Mouse (Mus musculus) hindbrain, embryonic 12.5 days (tissue): ENCODE data around the gene Cpped1. TPM values are rescaled to one million over a fixed set of nuclear protein-coding genes. Genes with fewer than 3 reads are reported as not detected.

Experiments used
- ATAC-seq: fragments of 200-750 bp; cut with Nextera tagmentation; 2 replicates; pipeline ENCODE4 v1.8.0; 2017; ENCODE audit warnings: moderate TSS enrichment; ENCODE audit not compliant: low FRiP score
- H3K27ac ChIP-seq: fragments of 300-500 bp; sonication (generic); 2 replicates; pipeline ENCODE4 v1.5.1; 2016; ENCODE audit warnings: mild to moderate bottlenecking
- H3K27me3 ChIP-seq: fragments of 300-500 bp; sonication (generic); 2 replicates; pipeline ENCODE4 v1.6.1; 2016; ENCODE audit warnings: mild to moderate bottlenecking
- H3K36me3 ChIP-seq: fragments of 300-500 bp; sonication (generic); 2 replicates; pipeline ENCODE4 v1.6.1; 2016; ENCODE audit warnings: mild to moderate bottlenecking
- H3K4me1 ChIP-seq: fragments of 300-500 bp; sonication (generic); 2 replicates; pipeline ENCODE4 v1.6.1; 2016
- H3K4me2 ChIP-seq: fragments of 300-500 bp; sonication (generic); replicated peaks from 2 replicates; pipeline ENCODE4 v1.6.1; 2016; ENCODE audit warnings: mild to moderate bottlenecking
- H3K4me3 ChIP-seq: fragments of 300-500 bp; sonication (generic); 2 replicates; pipeline ENCODE4 v1.5.1; 2016; ENCODE audit warnings: mild to moderate bottlenecking
- H3K9ac ChIP-seq: fragments of 300-500 bp; sonication (generic); 2 replicates; pipeline ENCODE4 v1.6.1; 2016; ENCODE audit warnings: mild to moderate bottlenecking, moderate library complexity
- H3K9me3 ChIP-seq: fragments of 300-500 bp; sonication (generic); replicated peaks from 2 replicates; pipeline ENCODE4 v1.6.1; 2016; ENCODE audit warnings: mild to moderate bottlenecking
- WGBS: fragments of 180-500 bp; shearing (Covaris S2); methylation state at CpG from one replicate; pipeline ENCODE4 v1.1.7; 2016; 5-methylcytosine and 5-hydroxymethylcytosine counted together
- polyA plus RNA-seq: library from polyadenylated mRNA; unstranded; fragments of >200 nt; fragmentation: Nextera tagmentation; extraction: Ambion mirVana; gene quantifications from 2 replicates; pipeline ENCODE4 v1.2.1, GENCODE M21; 2016

Gene Cpped1
- 14.6 and 19.4 TPM in 2 replicates for polyA plus RNA-seq

- Histone ChIP-seq H3K36me3 (no peaks in the 10 kb centered on the region), H3K9me3 (no peaks in the 10 kb centered on the region), H3K4me3 (peak within 1 kb of the TSS; percentile 60), H3K4me1 (peaks cover 10% of the 10 kb centered on the region), H3K4me2 (peak within 1 kb of the TSS; percentile 61), H3K27ac (peak within 1 kb of the TSS; percentile 74), H3K9ac (peak within 1 kb of the TSS; percentile 75), H3K27me3 (peaks cover 3% of the 10 kb centered on the region; the same call in 1 of the 2 replicates)
- ATAC-seq, result peak; percentile 95
- WGBS, result 1% methylated on average over 32 of the region's 32 CpGs
Observed at GRCm38 (mm10) chr16:11909035-11909591, at the start of gene Cpped1. Cpped1 (minus strand) TSS chr16:11909445.

- H3K27me3 ChIP-seq, result no peaks in the 10 kb centered on the region
- no peak for ATAC-seq
- H3K36me3 ChIP-seq, result no peaks in the 10 kb centered on the region
- H3K27ac ChIP-seq, result no peak overlapping the region
- H3K4me3 ChIP-seq, result no peak overlapping the region
- H3K9ac ChIP-seq, result no peak overlapping the region
- H3K4me2 ChIP-seq, result no peak overlapping the region
- peaks cover 10% of the 10 kb centered on the region; the same call in 1 of the 2 replicates for H3K9me3 ChIP-seq
- H3K4me1 ChIP-seq, result no peaks in the 10 kb centered on the region
Observed at GRCm38 (mm10) chr16:11940477-11940876, 31.2 kb upstream of the Cpped1 start.

GRCm38 (mm10) chr16:11910801-11911200 lies 1.6 kb upstream of the Cpped1 start:
- WGBS, result 82% methylated on average over 3 of the region's 3 CpGs
- no peak for ATAC-seq
- H3K4me2 ChIP-seq, result no peak overlapping the region
- H3K27ac ChIP-seq, result no peak overlapping the region
- H3K4me3 ChIP-seq, result no peak overlapping the region
- peaks cover 3% of the 10 kb centered on the region; the same call in 1 of the 2 replicates for H3K27me3 ChIP-seq
- H3K36me3 ChIP-seq, result no peaks in the 10 kb centered on the region
- peaks cover 10% of the 10 kb centered on the region for H3K4me1 ChIP-seq
- no peak overlapping the region for H3K9ac ChIP-seq
- H3K9me3 ChIP-seq, result no peaks in the 10 kb centered on the region

GRCm38 (mm10) chr16:11909817-11910216 lies 572 bp upstream of the Cpped1 start:
- Histone ChIP-seq H3K36me3 (no peaks in the 10 kb centered on the region), H3K27me3 (peaks cover 3% of the 10 kb centered on the region; the same call in 1 of the 2 replicates), H3K4me1 (peaks cover 10% of the 10 kb centered on the region), H3K9me3 (no peaks in the 10 kb centered on the region), H3K4me2 (no peak overlapping the region; the same call in 1 of the 2 replicates), H3K27ac (no peak overlapping the region), H3K4me3 (no peak overlapping the region), H3K9ac (no peak overlapping the region)
- ATAC-seq, result no peak
- 78% methylated on average over 3 of the region's 3 CpGs for whole genome bisulfite sequencing

- Histone ChIP-seq H3K4me2 (peak overlapping the region; percentile 61), H3K9me3 (no peaks in the 10 kb centered on the region), H3K4me1 (peaks cover 10% of the 10 kb centered on the region), H3K9ac (peak overlapping the region; percentile 75), H3K27ac (peak overlapping the region; percentile 74), H3K36me3 (no peaks in the 10 kb centered on the region), H3K27me3 (peaks cover 3% of the 10 kb centered on the region; the same call in 1 of the 2 replicates), H3K4me3 (peak overlapping the region; percentile 60)
- peak; percentile 80 for ATAC-seq
- 27% methylated on average over 11 of the region's 11 CpGs for WGBS
Observed at GRCm38 (mm10) chr16:11908461-11909014, 707 bp downstream of the Cpped1 start.

GRCm38 (mm10) chr16:11907816-11908215 lies 1.4 kb downstream of the Cpped1 start:
- H3K27ac ChIP-seq, result no peak overlapping the region
- ATAC-seq, result no peak
- H3K27me3 ChIP-seq, result peaks cover 3% of the 10 kb centered on the region; the same call in 1 of the 2 replicates
- no peaks in the 10 kb centered on the region for H3K9me3 ChIP-seq
- peak overlapping the region; percentile 61 for H3K4me2 ChIP-seq
- peak overlapping the region; percentile 75; the same call in 1 of the 2 replicates for H3K9ac ChIP-seq
- peaks cover 10% of the 10 kb centered on the region for H3K4me1 ChIP-seq
- peak overlapping the region; percentile 60; the same call in 1 of the 2 replicates for H3K4me3 ChIP-seq
- 83% methylated on average over 4 of the region's 4 CpGs for WGBS
- no peaks in the 10 kb centered on the region for H3K36me3 ChIP-seq

- Histone ChIP-seq H3K27ac (no peak overlapping the region), H3K4me3 (no peak overlapping the region), H3K27me3 (no peaks in the 10 kb centered on the region), H3K9ac (no peak overlapping the region), H3K4me2 (no peak overlapping the region), H3K9me3 (no peaks in the 10 kb centered on the region), H3K36me3 (no peaks in the 10 kb centered on the region), H3K4me1 (peaks cover 10% of the 10 kb centered on the region)
- no peak for ATAC-seq
- 73% methylated on average over 1 of the region's 1 CpGs for WGBS
Observed at GRCm38 (mm10) chr16:11906906-11907305, 2.3 kb downstream of the Cpped1 start.

- Histone ChIP-seq H3K4me3 (no peak overlapping the region), H3K36me3 (no peaks in the 10 kb centered on the region), H3K27ac (no peak overlapping the region), H3K4me2 (no peak overlapping the region), H3K27me3 (no peaks in the 10 kb centered on the region), H3K4me1 (peaks cover 10% of the 10 kb centered on the region), H3K9me3 (no peaks in the 10 kb centered on the region), H3K9ac (no peak overlapping the region)
- ATAC-seq, result no peak
- WGBS, result 82% methylated on average over 4 of the region's 4 CpGs
Observed at GRCm38 (mm10) chr16:11905216-11905615, 4.0 kb downstream of the Cpped1 start.

GRCm38 (mm10) chr16:11902007-11902406 lies 7.2 kb downstream of the Cpped1 start:
- no peak overlapping the region for H3K27ac ChIP-seq
- WGBS, result 86% methylated on average over 7 of the region's 7 CpGs
- ATAC-seq, result no peak
- H3K27me3 ChIP-seq, result no peaks in the 10 kb centered on the region
- H3K9me3 ChIP-seq, result no peaks in the 10 kb centered on the region
- no peak overlapping the region for H3K9ac ChIP-seq
- H3K4me3 ChIP-seq, result no peak overlapping the region
- no peaks in the 10 kb centered on the region for H3K36me3 ChIP-seq
- no peak overlapping the region for H3K4me2 ChIP-seq
- H3K4me1 ChIP-seq, result no peaks in the 10 kb centered on the region

GRCm38 (mm10) chr16:11900341-11900740 lies 8.9 kb downstream of the Cpped1 start:
- H3K9ac ChIP-seq, result no peak overlapping the region
- no peaks in the 10 kb centered on the region for H3K4me1 ChIP-seq
- 94% methylated on average over 6 of the region's 6 CpGs for whole genome bisulfite sequencing
- H3K4me2 ChIP-seq, result no peak overlapping the region
- H3K27ac ChIP-seq, result no peak overlapping the region
- H3K4me3 ChIP-seq, result no peak overlapping the region
- ATAC-seq, result no peak
- H3K9me3 ChIP-seq, result no peaks in the 10 kb centered on the region
- no peaks in the 10 kb centered on the region for H3K36me3 ChIP-seq
- no peaks in the 10 kb centered on the region for H3K27me3 ChIP-seq

- Histone ChIP-seq H3K4me3 (no peak overlapping the region), H3K27me3 (no peaks in the 10 kb centered on the region), H3K4me2 (no peak overlapping the region), H3K27ac (no peak overlapping the region), H3K9me3 (no peaks in the 10 kb centered on the region), H3K4me1 (no peaks in the 10 kb centered on the region), H3K9ac (no peak overlapping the region), H3K36me3 (no peaks in the 10 kb centered on the region)
- no peak for ATAC-seq
- 91% methylated on average over 5 of the region's 5 CpGs for WGBS
Observed at GRCm38 (mm10) chr16:11896411-11896810, 12.8 kb downstream of the Cpped1 start.

- no peaks in the 10 kb centered on the region for H3K27me3 ChIP-seq
- no peak overlapping the region for H3K9ac ChIP-seq
- H3K27ac ChIP-seq, result no peak overlapping the region
- ATAC-seq, result no peak
- 90% methylated on average over 3 of the region's 3 CpGs for WGBS
- no peaks in the 10 kb centered on the region for H3K36me3 ChIP-seq
- no peak overlapping the region for H3K4me3 ChIP-seq
- no peaks in the 10 kb centered on the region for H3K4me1 ChIP-seq
- no peaks in the 10 kb centered on the region for H3K9me3 ChIP-seq
- no peak overlapping the region for H3K4me2 ChIP-seq
Observed at GRCm38 (mm10) chr16:11894877-11895276, 14.4 kb downstream of the Cpped1 start.

- WGBS, result 77% methylated on average over 3 of the region's 3 CpGs
- no peak overlapping the region for H3K4me3 ChIP-seq
- no peak overlapping the region for H3K4me2 ChIP-seq
- no peak for ATAC-seq
- no peaks in the 10 kb centered on the region for H3K27me3 ChIP-seq
- no peaks in the 10 kb centered on the region for H3K4me1 ChIP-seq
- no peaks in the 10 kb centered on the region for H3K9me3 ChIP-seq
- no peak overlapping the region for H3K27ac ChIP-seq
- H3K9ac ChIP-seq, result no peak overlapping the region
- 0 out of 2 replicates have a peak, but pooled peaks cover 7% of the 10 kb centered on the region for H3K36me3 ChIP-seq
Observed at GRCm38 (mm10) chr16:11890186-11890585, 19.1 kb downstream of the Cpped1 start.
